Mouse (Mus musculus): ENCODE data around the gene Cgas. TPM values are rescaled to one million over a fixed set of nuclear protein-coding genes. Genes with fewer than 3 reads are reported as not detected.

Cgas gene
- polyA plus RNA-seq, 1 experiment from 2014 or later, result 1.7 TPM

Small RNAs within 50 kb of the gene (microRNA-seq; reads per million reads assigned to microRNA genes)
- gene Gm26377, result not detected

Other genes with a start within 250 kb of the Cgas start
- gene Gsta1, start 212.6 kb downstream of the Cgas start, polyA plus RNA-seq (2015; fragmentation: Nextera tagmentation; extraction: Ambion mirVana), result 0.38 TPM in 1 of 2 replicates, not detected in the other
- not detected in 2 replicates for gene Gm3776, start 186.1 kb downstream of the Cgas start, polyA plus RNA-seq (2015; fragmentation: Nextera tagmentation; extraction: Ambion mirVana)
- not detected in 2 replicates for gene Gm10639, start 153.3 kb downstream of the Cgas start, polyA plus RNA-seq (2015; fragmentation: Nextera tagmentation; extraction: Ambion mirVana)
- gene Omt2a, start 128.4 kb downstream of the Cgas start, polyA plus RNA-seq (2015; fragmentation: Nextera tagmentation; extraction: Ambion mirVana), result not detected in 2 replicates
- not detected in 2 replicates for gene Omt2b, start 115.6 kb downstream of the Cgas start, polyA plus RNA-seq (2015; fragmentation: Nextera tagmentation; extraction: Ambion mirVana)
- 1.3 and 1.6 TPM in 2 replicates for gene Gsta2, start 87.4 kb downstream of the Cgas start, polyA plus RNA-seq (2015; fragmentation: Nextera tagmentation; extraction: Ambion mirVana)
- 0.60 and 0.62 TPM in 2 replicates for gene Dppa5a, start 75.1 kb downstream of the Cgas start, polyA plus RNA-seq (2015; fragmentation: Nextera tagmentation; extraction: Ambion mirVana)
- 2.8 and 3.7 TPM in 2 replicates for gene Ooep, start 64.5 kb downstream of the Cgas start, polyA plus RNA-seq (2015; fragmentation: Nextera tagmentation; extraction: Ambion mirVana)
- 0.24 and 0.45 TPM in 2 replicates for gene Ddx43, start 47.5 kb downstream of the Cgas start, polyA plus RNA-seq (2015; fragmentation: Nextera tagmentation; extraction: Ambion mirVana)
- gene Mto1, start 5.0 kb upstream of the Cgas start, polyA plus RNA-seq (2015; fragmentation: Nextera tagmentation; extraction: Ambion mirVana), result 22.4 and 23.9 TPM in 2 replicates
- gene Gm17324, start 5.5 kb upstream of the Cgas start, polyA plus RNA-seq (2015; fragmentation: Nextera tagmentation; extraction: Ambion mirVana), result 0.41 and 0.80 TPM in 2 replicates
- 5,425 and 5,472 TPM in 2 replicates for gene Eef1a1, start 45.9 kb upstream of the Cgas start, polyA plus RNA-seq (2015; fragmentation: Nextera tagmentation; extraction: Ambion mirVana)
- 22.7 and 23.3 TPM in 2 replicates for gene Slc17a5, start 144.8 kb upstream of the Cgas start, polyA plus RNA-seq (2015; fragmentation: Nextera tagmentation; extraction: Ambion mirVana)
- gene Cd109, start 172.3 kb upstream of the Cgas start, polyA plus RNA-seq (2015; fragmentation: Nextera tagmentation; extraction: Ambion mirVana), result 13.1 and 14.0 TPM in 2 replicates